Mouse (Mus musculus) olfactory bulb, adult 2 months (tissue): Measurements from ENCODE around the gene Trim33. TPM values are rescaled to one million over a fixed set of nuclear protein-coding genes. Genes with fewer than 3 reads are reported as not detected.

Source experiments
- H3K27ac ChIP-seq: fragments of 200-500 bp; 2 replicates; pipeline ENCODE4 v1.5.1; 2012; ENCODE audit warnings: low read depth, low read length; ENCODE audit not compliant: insufficient read depth
- H3K4me1 ChIP-seq: fragments of 200-500 bp; 2 replicates; pipeline ENCODE4 v1.6.1; 2012; ENCODE audit warnings: low read length; ENCODE audit not compliant: control insufficient read depth, insufficient read depth
- H3K4me3 ChIP-seq: fragments of 200-500 bp; 2 replicates; pipeline ENCODE4 v1.5.1; 2012; ENCODE audit warnings: mild to moderate bottlenecking, low read depth, low read length, moderate library complexity; ENCODE audit not compliant: insufficient read depth
- CTCF ChIP-seq: fragments of 200-500 bp; IDR thresholded peaks from 2 replicates; pipeline ENCODE4 v1.5.1; 2012; ENCODE audit warnings: low read depth, mild to moderate bottlenecking, low read length, moderate library complexity; ENCODE audit not compliant: insufficient read depth
- POLR2A ChIP-seq: fragments of 200-500 bp; IDR thresholded peaks from 2 replicates; pipeline ENCODE4 v1.6.1; 2012; ENCODE audit warnings: mild to moderate bottlenecking, low read depth, low read length, moderate library complexity; ENCODE audit not compliant: insufficient read depth
- WGBS: fragments of 180-500 bp; shearing (Covaris S2); methylation state at CpG from one replicate; pipeline ENCODE4 v1.1.7; 2018; 5-methylcytosine and 5-hydroxymethylcytosine counted together
- polyA plus RNA-seq: library from polyadenylated mRNA; stranded (reverse); fragments of >200 nt; gene quantifications from 2 replicates; pipeline ENCODE4 v1.2.4, GENCODE M21; 2012; ENCODE audit warnings: low replicate concordance; ENCODE audit not compliant: missing spikeins, insufficient read depth, insufficient read length

The Trim33 gene
- polyA plus RNA-seq, 1 experiment, result 252 TPM

GRCm38 (mm10) chr3:103385383-103386291, 106.5 kb downstream of the Trim33 start:
- H3K4me3 ChIP-seq, result no peak overlapping the region
- TF ChIP-seq POLR2A (no peak), CTCF (no peak)
- peaks cover 2% of the 10 kb centered on the region; the same call in 1 of the 2 replicates for H3K4me1 ChIP-seq
- no peak overlapping the region for H3K27ac ChIP-seq
- WGBS, result 91% methylated on average over 5 of the region's 5 CpGs

GRCm38 (mm10) chr3:103386292-103387031, 107.4 kb downstream of the Trim33 start:
- TF ChIP-seq POLR2A, result no peak
- TF ChIP-seq CTCF, result no peak
- WGBS, result 87% methylated on average over 16 of the region's 16 CpGs
- Histone ChIP-seq H3K4me3 (no peak overlapping the region), H3K4me1 (peaks cover 2% of the 10 kb centered on the region; the same call in 1 of the 2 replicates), H3K27ac (no peak overlapping the region)

GRCm38 (mm10) chr3:103392613-103393258, 113.6 kb downstream of the Trim33 start:
- Histone ChIP-seq H3K4me1 (peaks cover 5% of the 10 kb centered on the region; the same call in 1 of the 2 replicates), H3K4me3 (no peak overlapping the region), H3K27ac (no peak overlapping the region)
- WGBS, result 1% methylated on average over 3 of the region's 3 CpGs
- no peak for TF ChIP-seq CTCF
- no peak for TF ChIP-seq POLR2A

- H3K27ac ChIP-seq, result no peak overlapping the region
- TF ChIP-seq CTCF (no peak), POLR2A (no peak)
- H3K4me3 ChIP-seq, result no peak overlapping the region
- H3K4me1 ChIP-seq, result peaks cover 5% of the 10 kb centered on the region; the same call in 1 of the 2 replicates
- 89% methylated on average over 14 of the region's 14 CpGs for WGBS
These were observed 114.4 kb downstream of the Trim33 start for GRCm38 (mm10) chr3:103393283-103394060.

GRCm38 (mm10) chr3:103394121-103394520, 115.0 kb downstream of the Trim33 start:
- Histone ChIP-seq H3K27ac (no peak overlapping the region), H3K4me1 (peaks cover 5% of the 10 kb centered on the region; the same call in 1 of the 2 replicates), H3K4me3 (no peak overlapping the region)
- WGBS, result 98% methylated on average over 2 of the region's 2 CpGs
- TF ChIP-seq CTCF (no peak), POLR2A (no peak)

GRCm38 (mm10) chr3:103397523-103397922, 118.4 kb downstream of the Trim33 start:
- peaks cover 9% of the 10 kb centered on the region for H3K4me1 ChIP-seq
- H3K4me3 ChIP-seq, result no peak overlapping the region
- H3K27ac ChIP-seq, result no peak overlapping the region
- TF ChIP-seq CTCF, result no peak
- no peak for TF ChIP-seq POLR2A
- 93% methylated on average over 3 of the region's 3 CpGs for WGBS

GRCm38 (mm10) chr3:103400807-103401206, 121.7 kb downstream of the Trim33 start:
- Histone ChIP-seq H3K4me1 (peaks cover 4% of the 10 kb centered on the region), H3K27ac (no peak overlapping the region), H3K4me3 (no peak overlapping the region)
- no peak for TF ChIP-seq CTCF
- TF ChIP-seq POLR2A, result no peak
- WGBS, result 88% methylated on average over 6 of the region's 6 CpGs

- Histone ChIP-seq H3K27ac (0 out of 2 replicates have a peak overlapping the region, but pooled peaks have one; percentile 25), H3K4me3 (no peak overlapping the region), H3K4me1 (peaks cover 8% of the 10 kb centered on the region)
- TF ChIP-seq CTCF, result no peak
- no peak for TF ChIP-seq POLR2A
- WGBS, result 36% methylated on average over 17 of the region's 17 CpGs
These were observed 122.4 kb downstream of the Trim33 start for GRCm38 (mm10) chr3:103401342-103402098.
